Mouse (Mus musculus) heart, postnatal 0 days (tissue): ENCODE measurements around the gene Bid. TPM values are rescaled to one million over a fixed set of nuclear protein-coding genes. Genes with fewer than 3 reads are reported as not detected.
"Not testable (repeated sequence)": the region's sequence is repeated elsewhere in the genome, so short reads cannot be mapped to it uniquely, and the experiment has no call there.

Experiments
- ATAC-seq: fragments of 200-750 bp; cut with Nextera tagmentation; 2 replicates; pipeline ENCODE4 v1.8.0; 2017; ENCODE audit warnings: low read depth, moderate number of reproducible peaks, moderate library complexity; ENCODE audit not compliant: insufficient read depth
- DNase-seq: peaks from one replicate; pipeline ENCODE4 v3.0.0-alpha.2; 2016; ENCODE audit warnings: low spot score
- H3K27ac ChIP-seq: fragments of 300-500 bp; sonication (generic); 2 replicates; pipeline ENCODE4 v1.5.1; 2014; ENCODE audit warnings: low read depth, mild to moderate bottlenecking
- H3K27me3 ChIP-seq: fragments of 300-500 bp; sonication (generic); 2 replicates; pipeline ENCODE4 v1.6.1; 2014; ENCODE audit warnings: low read length, mixed read lengths; ENCODE audit not compliant: control insufficient read depth, insufficient read depth
- H3K36me3 ChIP-seq: fragments of 300-500 bp; sonication (generic); replicated peaks from 2 replicates; pipeline ENCODE4 v1.6.1; 2014; ENCODE audit warnings: low read length, mixed read lengths; ENCODE audit not compliant: control insufficient read depth, insufficient read depth
- H3K4me1 ChIP-seq: fragments of 300-500 bp; sonication (generic); 2 replicates; pipeline ENCODE4 v1.6.1; 2014; ENCODE audit warnings: antibody characterized with exemption; ENCODE audit not compliant: control insufficient read depth, insufficient read depth
- H3K4me2 ChIP-seq: fragments of 300-500 bp; sonication (generic); 2 replicates; pipeline ENCODE4 v1.6.1; 2014; ENCODE audit warnings: low read depth, mild to moderate bottlenecking, low read length, moderate library complexity
- H3K4me3 ChIP-seq: fragments of 300-500 bp; sonication (generic); 2 replicates; pipeline ENCODE4 v1.5.1; 2014; ENCODE audit warnings: low read depth, low read length
- H3K9ac ChIP-seq: fragments of 300-500 bp; sonication (generic); replicated peaks from 2 replicates; pipeline ENCODE4 v1.6.1; 2014; ENCODE audit warnings: low read depth, low read length, mixed read lengths
- H3K9me3 ChIP-seq: fragments of 300-500 bp; sonication (generic); replicated peaks from 2 replicates; pipeline ENCODE4 v1.6.1; 2016; ENCODE audit warnings: low read length; ENCODE audit not compliant: control insufficient read depth
- CTCF ChIP-seq: IDR thresholded peaks from 2 replicates; pipeline ENCODE4 v1.5.1; 2016; ENCODE audit warnings: antibody characterized with exemption, control low read depth, low read depth
- EP300 ChIP-seq: IDR thresholded peaks from 2 replicates; pipeline ENCODE4 v1.6.1; 2016; ENCODE audit warnings: antibody characterized with exemption, low read depth
- WGBS: fragments of 180-500 bp; shearing (Covaris S2); extraction: QIAGEN DNeasy Blood & Tissue Kit; methylation state at CpG from one replicate; pipeline ENCODE4 v1.1.7; 2014; 5-methylcytosine and 5-hydroxymethylcytosine counted together
- polyA plus RNA-seq: library from polyadenylated mRNA; unstranded; fragments of >200 nt; fragmentation: Nextera tagmentation; extraction: Ambion mirVana; gene quantifications from 2 replicates; pipeline ENCODE4 v1.2.1, GENCODE M21; 2015
- total RNA-seq: library from RNA; depleted of rRNA; stranded (reverse); fragments of >200 nt; gene quantifications from 2 replicates; pipeline ENCODE4 v1.2.3, GENCODE M21; 2014; ENCODE audit warnings: low replicate concordance; rRNA removed

Gene Bid
- total and polyA plus RNA-seq, 2 experiments from 2014 or later: 3.3 to 3.6 TPM

GRCm38 (mm10) chr6:120858217-120858711, 58.4 kb downstream of the Bid start:
- DNase-seq: no peak
- Histone ChIP-seq H3K4me2 (no peak overlapping the region), H3K36me3 (peaks cover 29% of the 10 kb centered on the region), H3K27me3 (no peaks in the 10 kb centered on the region), H3K9ac (no peak overlapping the region), H3K4me1 (0 out of 2 replicates have a peak, but pooled peaks cover 4% of the 10 kb centered on the region), H3K9me3 (no peaks in the 10 kb centered on the region), H3K27ac (no peak overlapping the region), H3K4me3 (no peak overlapping the region)
- TF ChIP-seq EP300: no peak
- TF ChIP-seq CTCF: no peak
- no peak for ATAC-seq
- WGBS: 71% methylated on average over 8 of the region's 8 CpGs

- Histone ChIP-seq H3K4me3 (no peak overlapping the region), H3K9ac (no peak overlapping the region), H3K4me1 (no peaks in the 10 kb centered on the region), H3K9me3 (no peaks in the 10 kb centered on the region), H3K36me3 (peaks cover 22% of the 10 kb centered on the region), H3K4me2 (no peak overlapping the region), H3K27ac (0 out of 2 replicates have a peak overlapping the region, but pooled peaks have one; percentile 30), H3K27me3 (no peaks in the 10 kb centered on the region)
- TF ChIP-seq EP300: no peak
- no peak for TF ChIP-seq CTCF
- WGBS: 24% methylated on average over 10 of the region's 10 CpGs
- peak; percentile 83 for ATAC-seq
- peak; percentile 54 for DNase-seq
These were observed 62.2 kb downstream of the Bid start for GRCm38 (mm10) chr6:120854413-120854812.

- not testable (repeated sequence) for H3K9me3 ChIP-seq, H3K4me3 ChIP-seq, H3K27me3 ChIP-seq, DNase-seq, H3K4me1 ChIP-seq, H3K4me2 ChIP-seq, ATAC-seq, H3K27ac ChIP-seq, H3K9ac ChIP-seq
- peaks cover 31% of the 10 kb centered on the region for H3K36me3 ChIP-seq
These were observed 65.9 kb downstream of the Bid start for GRCm38 (mm10) chr6:120850720-120851119.

Other genes starting within 250 kb of the Bid start
- 0.31 TPM in 1 of 2 replicates, not detected in the other for gene Slc25a18, start 143.3 kb downstream of the Bid start, total RNA-seq
- 0.26 and 0.58 TPM in 2 replicates for gene Slc25a18, start 143.3 kb downstream of the Bid start, polyA plus RNA-seq
- gene Atp6v1e1, start 94.1 kb downstream of the Bid start, total RNA-seq: 126 and 129 TPM in 2 replicates
- 172 and 173 TPM in 2 replicates for gene Atp6v1e1, start 94.1 kb downstream of the Bid start, polyA plus RNA-seq
- 30.9 and 75.4 TPM in 2 replicates for gene Bcl2l13, start 80.6 kb downstream of the Bid start, total RNA-seq
- gene Bcl2l13, start 80.6 kb downstream of the Bid start, polyA plus RNA-seq: 29.4 and 32.4 TPM in 2 replicates
- 79.3 and 94.8 TPM in 2 replicates for gene Mical3, start 214.1 kb upstream of the Bid start, total RNA-seq
- 23.2 and 30.8 TPM in 2 replicates for gene Mical3, start 214.1 kb upstream of the Bid start, polyA plus RNA-seq